Mouse (Mus musculus): ENCODE measurements at regions not wholly inside any gene's neighbourhood (a gene's known extent, or its start where the extent isn't known, plus 50 kb on each side); places are given as distances from the start of the nearest gene placed in this dataset.

DNA sequence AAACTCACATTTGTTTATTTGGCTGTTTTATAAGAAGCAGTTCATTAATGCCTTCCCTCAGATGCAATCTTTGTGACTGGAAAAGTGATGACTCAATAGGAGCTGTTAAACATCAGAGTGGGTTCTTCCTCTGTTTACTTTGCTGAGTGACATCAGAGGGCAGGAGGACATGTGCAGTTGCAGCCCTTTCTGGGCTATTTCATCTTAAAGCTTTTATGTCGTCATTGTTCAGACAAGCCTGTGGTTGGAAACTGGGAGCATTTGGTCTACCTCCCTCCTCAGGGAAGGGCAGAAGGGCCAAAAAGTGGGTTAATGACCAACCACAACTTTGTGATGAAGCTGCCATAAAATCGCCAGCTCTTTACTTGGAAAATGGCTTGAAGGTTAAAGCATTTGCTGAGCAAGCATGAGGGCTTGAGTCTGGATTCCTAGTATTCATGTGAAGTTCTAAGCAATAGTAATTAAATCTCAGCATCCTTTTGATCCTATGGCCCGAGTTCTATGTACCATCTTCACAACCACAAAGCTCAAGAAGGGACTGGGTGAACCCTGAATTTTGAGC lies 103.8 kb upstream of the Igfbp3 start:
- no peak for ATAC-seq (ENCODE audit: insufficient read depth)
- Histone ChIP-seq H3K36me3 (replicated peaks) (no peaks in the 10 kb centered on the region), H3K9me3 (replicated peaks) (no peaks in the 10 kb centered on the region), H3K4me1 (replicated peaks) (no peaks in the 10 kb centered on the region), H3K27me3 (no peaks in the 10 kb centered on the region), H3K4me3 (replicated peaks) (no peak overlapping the region), H3K27ac (replicated peaks) (no peak overlapping the region), H3K9ac (no peak overlapping the region), H3K4me2 (no peak overlapping the region)
- 25% methylated on average over 3 of the region's 3 CpGs for WGBS (ENCODE audit: insufficient replicate concordance)

DNA sequence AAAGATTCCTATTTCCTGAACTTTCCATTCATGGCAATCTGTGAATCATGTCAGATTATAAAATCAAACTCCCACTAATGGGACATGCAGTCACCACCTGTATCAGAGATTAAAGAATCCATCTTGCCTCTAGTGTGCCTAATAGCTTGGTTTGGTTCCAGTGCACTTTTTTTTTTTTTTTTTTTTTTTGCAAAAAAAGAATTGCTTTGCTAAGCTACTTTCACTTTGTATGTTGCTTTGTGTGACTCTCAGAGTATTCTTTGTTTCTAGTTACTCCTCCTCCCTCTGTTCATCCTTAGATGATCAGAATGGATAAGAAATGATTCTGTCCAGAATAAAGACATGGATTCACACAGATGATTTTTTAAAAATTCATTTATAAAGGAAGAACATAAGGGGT lies 82.5 kb upstream of the Igfbp3 start:
- Histone ChIP-seq H3K4me1 (replicated peaks) (no peaks in the 10 kb centered on the region), H3K4me2 (no peak overlapping the region), H3K36me3 (replicated peaks) (no peaks in the 10 kb centered on the region), H3K9me3 (replicated peaks) (no peaks in the 10 kb centered on the region), H3K27me3 (no peaks in the 10 kb centered on the region), H3K27ac (replicated peaks) (no peak overlapping the region), H3K9ac (no peak overlapping the region), H3K4me3 (replicated peaks) (no peak overlapping the region)
- no peak for ATAC-seq (ENCODE audit: insufficient read depth)

DNA sequence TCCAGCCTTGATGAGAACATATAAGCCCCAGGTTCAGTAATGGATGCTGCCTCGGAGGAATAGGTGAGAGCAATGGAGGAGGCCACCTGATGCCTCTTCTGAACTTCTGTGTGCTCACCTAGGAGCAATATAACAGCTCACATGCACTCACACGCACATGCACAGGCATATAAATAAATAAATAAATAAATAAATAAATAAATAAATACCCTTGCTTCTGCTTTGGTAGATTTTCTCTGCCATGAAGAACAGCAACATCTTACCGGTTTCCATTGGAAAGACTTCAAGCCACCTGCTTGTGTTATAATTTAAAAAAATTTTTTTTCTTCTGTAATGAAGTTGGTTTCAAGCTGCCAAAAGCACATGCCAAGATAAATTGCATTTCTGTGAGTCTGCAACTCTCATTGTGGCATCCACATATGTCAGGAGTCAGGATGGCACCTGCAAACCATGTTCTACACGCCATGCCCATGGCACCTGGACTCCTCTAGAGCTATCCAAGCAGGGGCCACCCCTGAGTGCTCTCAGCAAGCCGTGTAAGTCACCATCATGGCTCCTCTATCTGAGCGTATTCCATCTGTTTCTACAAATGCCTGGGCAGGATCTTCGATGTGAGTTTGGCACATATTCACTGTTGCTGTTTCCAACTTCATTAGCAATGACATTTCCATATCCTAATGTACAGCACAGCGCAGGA lies 75.7 kb upstream of the Igfbp3 start:
- no peak overlapping the region for H3K27ac ChIP-seq (replicated peaks)
- H3K9ac ChIP-seq, result no peak overlapping the region
- no peaks in the 10 kb centered on the region for H3K9me3 ChIP-seq (replicated peaks)
- ATAC-seq (ENCODE audit: insufficient read depth), result no peak
- H3K4me3 ChIP-seq (replicated peaks), result no peak overlapping the region
- no peaks in the 10 kb centered on the region for H3K27me3 ChIP-seq
- 59% methylated on average over 8 of the region's 8 CpGs for WGBS (ENCODE audit: insufficient replicate concordance)
- H3K4me2 ChIP-seq, result no peak overlapping the region
- no peaks in the 10 kb centered on the region for H3K4me1 ChIP-seq (replicated peaks)
- no peaks in the 10 kb centered on the region for H3K36me3 ChIP-seq (replicated peaks)

DNA sequence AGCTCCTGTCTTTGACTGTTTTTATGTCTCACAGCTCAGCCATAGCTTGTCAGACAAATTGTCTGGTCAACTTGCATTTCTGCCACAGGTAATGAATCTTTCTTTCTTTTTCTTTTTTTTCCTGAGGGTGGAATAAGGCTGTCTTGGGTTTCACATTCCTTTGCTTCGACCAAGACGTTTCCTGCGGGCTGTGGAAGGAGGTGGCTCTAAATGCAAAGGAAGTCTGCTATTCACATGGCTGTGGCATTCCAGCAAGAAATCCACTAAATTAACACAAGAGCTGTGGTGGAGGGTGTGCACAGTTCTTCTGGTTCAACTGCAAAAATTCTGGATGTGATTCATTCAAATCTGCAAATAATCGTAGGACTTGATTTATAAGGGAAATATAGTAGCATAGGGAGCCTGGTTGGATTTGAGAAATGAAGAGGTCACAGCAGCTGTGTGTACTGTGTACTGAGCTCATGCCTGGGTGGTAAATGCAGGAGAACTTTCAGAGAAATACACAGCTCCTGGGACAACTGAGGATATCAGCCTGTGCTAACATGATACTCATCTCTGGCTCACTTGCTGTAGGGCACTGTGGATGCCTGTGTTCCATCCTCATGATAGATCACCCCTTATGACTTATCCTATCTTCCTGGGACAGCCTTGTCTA lies 71.2 kb upstream of the Igfbp3 start:
- no peaks in the 10 kb centered on the region for H3K4me1 ChIP-seq (replicated peaks)
- no peak overlapping the region for H3K4me3 ChIP-seq (replicated peaks)
- H3K9ac ChIP-seq, result no peak overlapping the region
- no peak overlapping the region for H3K4me2 ChIP-seq
- H3K9me3 ChIP-seq (replicated peaks), result no peaks in the 10 kb centered on the region
- WGBS (ENCODE audit: insufficient replicate concordance), result 30% methylated on average over 4 of the region's 4 CpGs
- H3K27ac ChIP-seq (replicated peaks), result no peak overlapping the region
- ATAC-seq (ENCODE audit: insufficient read depth), result no peak
- no peaks in the 10 kb centered on the region for H3K36me3 ChIP-seq (replicated peaks)
- H3K27me3 ChIP-seq, result no peaks in the 10 kb centered on the region

DNA sequence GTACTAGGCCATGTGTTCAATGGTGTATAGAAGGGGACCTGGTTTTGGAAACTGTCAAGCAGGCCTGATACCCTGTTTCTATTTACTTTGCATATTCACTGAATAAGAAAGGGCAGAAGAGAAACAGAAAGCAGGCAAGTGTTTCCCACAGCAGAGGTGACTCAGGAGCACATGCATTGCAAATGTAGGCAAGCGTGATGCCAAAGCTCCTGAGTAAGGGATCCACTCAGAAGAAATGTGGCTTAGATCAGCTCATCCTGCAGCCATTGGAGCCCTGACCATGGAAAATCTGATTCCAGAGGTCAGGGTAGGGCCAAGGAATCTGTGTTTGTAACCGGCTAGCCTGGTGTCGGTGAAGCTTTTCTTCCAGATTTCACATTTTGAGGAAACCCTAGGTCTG lies 69.3 kb upstream of the Igfbp3 start:
- no peaks in the 10 kb centered on the region for H3K36me3 ChIP-seq (replicated peaks)
- H3K4me3 ChIP-seq (replicated peaks), result no peak overlapping the region
- no peak for ATAC-seq (ENCODE audit: insufficient read depth)
- 82% methylated on average over 3 of the region's 3 CpGs for WGBS (ENCODE audit: insufficient replicate concordance)
- H3K4me1 ChIP-seq (replicated peaks), result no peaks in the 10 kb centered on the region
- no peak overlapping the region for H3K4me2 ChIP-seq
- no peak overlapping the region for H3K27ac ChIP-seq (replicated peaks)
- H3K27me3 ChIP-seq, result no peaks in the 10 kb centered on the region
- H3K9ac ChIP-seq, result no peak overlapping the region
- no peaks in the 10 kb centered on the region for H3K9me3 ChIP-seq (replicated peaks)

DNA sequence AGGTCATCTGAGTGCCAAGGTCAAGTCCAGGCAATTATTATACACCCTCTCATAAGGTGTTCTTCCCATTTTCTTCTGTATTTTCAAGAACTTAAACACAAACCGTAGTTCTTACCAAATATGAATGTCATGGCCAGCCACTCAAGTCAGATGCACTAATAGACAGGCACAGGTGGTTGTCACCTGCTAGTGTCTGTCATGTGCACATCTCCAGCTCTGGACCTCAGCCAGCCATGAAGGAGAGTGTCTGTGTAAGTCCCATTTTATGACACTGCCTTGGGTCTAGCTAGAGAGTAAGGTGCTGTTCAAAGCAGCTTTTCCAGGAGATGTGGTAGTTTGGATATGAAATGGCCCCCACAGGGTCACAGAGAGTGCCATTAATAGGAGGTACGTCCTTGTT lies 68.5 kb upstream of the Igfbp3 start:
- WGBS (ENCODE audit: insufficient replicate concordance), result 61% methylated on average over 2 of the region's 2 CpGs
- no peak overlapping the region for H3K4me2 ChIP-seq
- H3K9me3 ChIP-seq (replicated peaks), result no peaks in the 10 kb centered on the region
- no peaks in the 10 kb centered on the region for H3K36me3 ChIP-seq (replicated peaks)
- no peak for ATAC-seq (ENCODE audit: insufficient read depth)
- H3K27me3 ChIP-seq, result no peaks in the 10 kb centered on the region
- H3K9ac ChIP-seq, result no peak overlapping the region
- no peak overlapping the region for H3K27ac ChIP-seq (replicated peaks)
- no peak overlapping the region for H3K4me3 ChIP-seq (replicated peaks)
- H3K4me1 ChIP-seq (replicated peaks), result no peaks in the 10 kb centered on the region

DNA sequence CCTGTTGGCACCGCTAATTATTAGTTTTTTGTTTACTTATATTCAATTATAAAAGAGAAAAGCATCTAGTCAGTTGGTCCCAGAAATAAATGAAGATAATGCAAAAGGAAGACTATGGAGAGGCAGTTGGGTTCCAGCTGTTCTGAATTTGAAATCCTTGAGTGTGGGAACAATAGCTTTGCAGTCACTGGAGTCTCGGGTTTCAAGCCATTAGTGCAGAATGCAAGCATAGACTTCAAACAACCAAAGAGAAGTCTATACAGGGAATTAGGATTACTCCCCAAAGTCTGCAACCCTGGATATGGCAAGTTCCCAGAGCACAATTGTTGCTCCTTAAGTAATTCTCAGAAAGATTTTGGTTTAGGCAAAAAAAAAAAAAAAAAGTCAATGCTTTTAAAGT lies 67.9 kb upstream of the Igfbp3 start:
- no peaks in the 10 kb centered on the region for H3K36me3 ChIP-seq (replicated peaks)
- no peaks in the 10 kb centered on the region for H3K4me1 ChIP-seq (replicated peaks)
- 50% methylated on average over 2 of the region's 2 CpGs for WGBS (ENCODE audit: insufficient replicate concordance)
- no peak overlapping the region for H3K4me3 ChIP-seq (replicated peaks)
- H3K27me3 ChIP-seq, result no peaks in the 10 kb centered on the region
- H3K27ac ChIP-seq (replicated peaks), result no peak overlapping the region
- no peak overlapping the region for H3K4me2 ChIP-seq
- no peak overlapping the region for H3K9ac ChIP-seq
- H3K9me3 ChIP-seq (replicated peaks), result no peaks in the 10 kb centered on the region
- ATAC-seq (ENCODE audit: insufficient read depth), result no peak

DNA sequence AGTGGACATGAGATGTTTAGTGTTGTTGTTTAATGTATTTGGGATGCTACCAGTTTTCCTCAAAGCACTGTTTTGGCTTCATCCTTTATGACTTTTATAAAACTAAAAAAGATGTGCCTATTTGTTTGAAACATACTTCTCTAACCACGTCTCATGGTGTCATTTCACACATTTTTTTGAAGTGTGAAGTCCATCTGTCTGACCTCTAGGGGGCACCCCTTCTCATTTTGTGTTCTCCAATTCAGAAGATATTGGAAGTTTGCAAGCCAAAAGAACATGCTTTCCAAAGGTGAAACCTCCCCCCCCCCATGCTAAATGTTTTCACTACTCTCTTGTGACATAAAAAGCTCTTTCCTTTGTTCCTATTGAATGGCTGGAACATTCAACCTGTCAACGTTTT lies 66.2 kb upstream of the Igfbp3 start:
- no peak overlapping the region for H3K4me2 ChIP-seq
- H3K9me3 ChIP-seq (replicated peaks), result no peaks in the 10 kb centered on the region
- no peak for ATAC-seq (ENCODE audit: insufficient read depth)
- H3K9ac ChIP-seq, result no peak overlapping the region
- H3K27ac ChIP-seq (replicated peaks), result no peak overlapping the region
- no peak overlapping the region for H3K4me3 ChIP-seq (replicated peaks)
- no peaks in the 10 kb centered on the region for H3K27me3 ChIP-seq
- 49% methylated on average over 2 of the region's 2 CpGs for WGBS (ENCODE audit: insufficient replicate concordance)
- no peaks in the 10 kb centered on the region for H3K4me1 ChIP-seq (replicated peaks)
- H3K36me3 ChIP-seq (replicated peaks), result no peaks in the 10 kb centered on the region

DNA sequence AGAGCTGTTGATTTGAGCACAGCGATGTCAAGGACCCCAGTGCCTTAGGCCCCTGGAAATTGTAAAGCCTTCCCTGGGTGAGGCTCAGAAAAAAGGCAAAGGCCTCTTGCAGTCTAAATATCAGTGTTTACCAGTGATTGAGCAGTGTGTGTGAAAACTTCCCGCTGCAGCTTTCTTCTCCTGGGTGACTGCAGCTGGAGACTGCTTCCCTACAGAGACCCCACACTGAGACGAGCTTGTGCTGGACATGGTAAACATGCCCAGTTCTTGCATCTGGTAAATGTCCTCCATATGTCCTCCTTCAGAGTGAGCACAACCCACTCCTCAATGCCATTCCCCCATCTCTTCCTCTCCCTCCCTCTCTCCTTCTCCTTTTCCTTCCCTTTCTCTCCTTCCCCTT lies 58.8 kb upstream of the Igfbp3 start:
- H3K4me1 ChIP-seq (replicated peaks), result no peaks in the 10 kb centered on the region
- H3K9ac ChIP-seq, result no peak overlapping the region
- ATAC-seq (ENCODE audit: insufficient read depth), result no peak
- H3K27me3 ChIP-seq, result no peaks in the 10 kb centered on the region
- no peaks in the 10 kb centered on the region for H3K36me3 ChIP-seq (replicated peaks)
- H3K4me2 ChIP-seq, result no peak overlapping the region
- no peak overlapping the region for H3K27ac ChIP-seq (replicated peaks)
- 39% methylated on average over 3 of the region's 3 CpGs for WGBS (ENCODE audit: insufficient replicate concordance)
- no peak overlapping the region for H3K4me3 ChIP-seq (replicated peaks)
- H3K9me3 ChIP-seq (replicated peaks), result no peaks in the 10 kb centered on the region

DNA sequence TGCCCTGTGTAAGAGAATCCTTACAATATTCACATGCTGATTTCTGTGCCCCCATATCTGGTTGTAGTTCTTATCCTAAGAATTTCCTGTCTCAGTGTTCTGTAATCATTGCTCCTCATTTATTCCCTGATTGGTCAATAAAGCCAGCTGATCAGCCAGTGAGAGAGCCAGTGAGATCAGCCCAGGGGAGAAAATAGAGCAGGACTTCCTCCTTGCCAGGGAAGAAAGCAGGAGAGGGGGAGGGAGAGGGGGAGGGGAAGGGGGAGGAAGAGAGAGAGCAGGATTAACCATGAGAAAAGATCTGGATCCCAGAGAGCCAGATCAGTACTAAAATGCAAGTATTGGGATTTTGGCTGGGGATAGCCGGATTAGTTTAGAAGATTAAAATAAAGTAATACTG lies 57.2 kb upstream of the Igfbp3 start:
- ATAC-seq (ENCODE audit: insufficient read depth), result no peak
- no peaks in the 10 kb centered on the region for H3K27me3 ChIP-seq
- H3K4me3 ChIP-seq (replicated peaks), result no peak overlapping the region
- no peak overlapping the region for H3K27ac ChIP-seq (replicated peaks)
- no peak overlapping the region for H3K9ac ChIP-seq
- WGBS (ENCODE audit: insufficient replicate concordance), result 55% methylated on average over 1 of the region's 1 CpGs
- no peak overlapping the region for H3K4me2 ChIP-seq
- H3K36me3 ChIP-seq (replicated peaks), result no peaks in the 10 kb centered on the region
- H3K4me1 ChIP-seq (replicated peaks), result no peaks in the 10 kb centered on the region
- H3K9me3 ChIP-seq (replicated peaks), result no peaks in the 10 kb centered on the region

DNA sequence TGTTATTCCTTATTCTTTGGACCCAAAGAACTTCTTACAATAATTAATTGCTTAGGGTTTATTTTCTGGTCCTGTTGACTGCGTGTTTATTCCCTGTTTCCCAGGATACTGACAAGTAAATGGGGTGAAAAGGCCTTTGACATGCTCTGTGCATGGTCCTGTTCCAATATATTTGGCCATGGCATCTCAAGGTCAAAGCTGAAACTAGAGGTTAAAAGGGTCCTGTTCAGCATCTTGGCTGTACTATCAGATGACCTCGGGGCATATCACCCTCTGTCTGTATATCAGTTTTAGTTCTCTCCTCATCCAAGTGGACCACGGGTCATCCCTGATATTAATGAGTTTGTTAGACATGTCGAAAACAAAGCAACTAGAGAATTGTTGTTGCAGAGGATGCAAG lies 50.2 kb upstream of the Igfbp3 start:
- Histone ChIP-seq H3K27ac (replicated peaks) (no peak overlapping the region), H3K4me3 (replicated peaks) (no peak overlapping the region), H3K9me3 (replicated peaks) (no peaks in the 10 kb centered on the region), H3K4me1 (replicated peaks) (no peaks in the 10 kb centered on the region), H3K9ac (no peak overlapping the region), H3K27me3 (no peaks in the 10 kb centered on the region), H3K36me3 (replicated peaks) (no peaks in the 10 kb centered on the region), H3K4me2 (no peak overlapping the region)
- WGBS (ENCODE audit: insufficient replicate concordance), result 55% methylated on average over 4 of the region's 4 CpGs
- ATAC-seq (ENCODE audit: insufficient read depth), result no peak

Data from liver, embryonic 15.5 days (tissue).